Mouse (Mus musculus) forebrain, embryonic 12.5 days (tissue): ENCODE data around the gene Luzp2. TPM values are rescaled to one million over a fixed set of nuclear protein-coding genes. Genes with fewer than 3 reads are reported as not detected.
"Not testable (repeated sequence)": the region's sequence is repeated elsewhere in the genome, so short reads cannot be mapped to it uniquely, and the experiment has no call there.

ENCODE experiments used
- ATAC-seq: fragments of 200-750 bp; cut with Nextera tagmentation; 2 replicates; pipeline ENCODE4 v1.8.0; 2017; ENCODE audit warnings: moderate TSS enrichment; ENCODE audit not compliant: low FRiP score
- H3K27ac ChIP-seq: fragments of 300-500 bp; sonication (generic); 2 replicates; pipeline ENCODE4 v1.5.1; 2016; ENCODE audit warnings: mild to moderate bottlenecking
- H3K27me3 ChIP-seq: fragments of 300-500 bp; sonication (generic); 2 replicates; pipeline ENCODE4 v1.6.1; 2016; ENCODE audit warnings: mild to moderate bottlenecking
- H3K36me3 ChIP-seq: fragments of 300-500 bp; sonication (generic); replicated peaks from 2 replicates; pipeline ENCODE4 v1.6.1; 2016; ENCODE audit warnings: mild to moderate bottlenecking
- H3K4me1 ChIP-seq: fragments of 300-500 bp; sonication (generic); 2 replicates; pipeline ENCODE4 v1.6.1; 2016
- H3K4me2 ChIP-seq: fragments of 300-500 bp; sonication (generic); 2 replicates; pipeline ENCODE4 v1.6.1; 2016; ENCODE audit warnings: mild to moderate bottlenecking, moderate library complexity
- H3K4me3 ChIP-seq: fragments of 300-500 bp; sonication (generic); replicated peaks from 2 replicates; pipeline ENCODE4 v1.5.1; 2016; ENCODE audit warnings: mild to moderate bottlenecking
- H3K9ac ChIP-seq: fragments of 300-500 bp; sonication (generic); 2 replicates; pipeline ENCODE4 v1.6.1; 2016; ENCODE audit warnings: mild to moderate bottlenecking
- H3K9me3 ChIP-seq: fragments of 300-500 bp; sonication (generic); 2 replicates; pipeline ENCODE4 v1.6.1; 2016
- WGBS: fragments of 180-500 bp; shearing (Covaris S2); methylation state at CpG from one replicate; pipeline ENCODE4 v1.1.7; 2016; 5-methylcytosine and 5-hydroxymethylcytosine counted together
- polyA plus RNA-seq: library from polyadenylated mRNA; unstranded; fragments of >200 nt; fragmentation: Nextera tagmentation; extraction: Ambion mirVana; gene quantifications from 2 replicates; pipeline ENCODE4 v1.2.1, GENCODE M21; 2016

Gene Luzp2
- polyA plus RNA-seq, 1 experiment from 2014 or later = 5.2 TPM

GRCm38 (mm10) chr7:54893709-54894627 lies 58.7 kb downstream of the Luzp2 start:
- no peak overlapping the region for H3K27ac ChIP-seq
- H3K4me2 ChIP-seq = no peak overlapping the region
- H3K36me3 ChIP-seq = no peaks in the 10 kb centered on the region
- WGBS = 48% methylated on average over 3 of the region's 3 CpGs
- H3K27me3 ChIP-seq = no peaks in the 10 kb centered on the region
- no peaks in the 10 kb centered on the region for H3K4me1 ChIP-seq
- H3K4me3 ChIP-seq = no peak overlapping the region
- H3K9me3 ChIP-seq = no peaks in the 10 kb centered on the region
- peak; percentile 66; the same call in 1 of the 2 replicates for ATAC-seq
- H3K9ac ChIP-seq = no peak overlapping the region

GRCm38 (mm10) chr7:54898589-54898988 lies 63.3 kb downstream of the Luzp2 start:
- no peak overlapping the region for H3K4me3 ChIP-seq

GRCm38 (mm10) chr7:54909958-54910357 lies 74.7 kb downstream of the Luzp2 start:
- ATAC-seq = peak; percentile 65
- Histone ChIP-seq H3K4me1 (no peaks in the 10 kb centered on the region), H3K9me3 (no peaks in the 10 kb centered on the region), H3K4me3 (no peak overlapping the region), H3K27me3 (no peaks in the 10 kb centered on the region), H3K4me2 (no peak overlapping the region), H3K36me3 (no peaks in the 10 kb centered on the region), H3K27ac (no peak overlapping the region), H3K9ac (no peak overlapping the region)
- 41% methylated on average over 7 of the region's 7 CpGs for WGBS

More at GRCm38 (mm10) chr7:54898589-54898988, 63.3 kb downstream of the Luzp2 start:
- no peaks in the 10 kb centered on the region for H3K36me3 ChIP-seq
- WGBS = 82% methylated on average over 3 of the region's 3 CpGs
- H3K9me3 ChIP-seq = no peaks in the 10 kb centered on the region
- no peak overlapping the region for H3K4me2 ChIP-seq
- no peak overlapping the region for H3K9ac ChIP-seq
- no peak overlapping the region for H3K27ac ChIP-seq
- ATAC-seq = no peak
- no peaks in the 10 kb centered on the region for H3K4me1 ChIP-seq
- H3K27me3 ChIP-seq = no peaks in the 10 kb centered on the region

- ATAC-seq = peak; percentile 53; the same call in 1 of the 2 replicates
- no peak overlapping the region for H3K27ac ChIP-seq
- no peaks in the 10 kb centered on the region for H3K9me3 ChIP-seq
- 23% methylated on average over 1 of the region's 1 CpGs for WGBS
- no peaks in the 10 kb centered on the region for H3K4me1 ChIP-seq
- no peak overlapping the region for H3K4me2 ChIP-seq
- H3K9ac ChIP-seq = no peak overlapping the region
- H3K36me3 ChIP-seq = no peaks in the 10 kb centered on the region
- H3K27me3 ChIP-seq = no peaks in the 10 kb centered on the region
- no peak overlapping the region for H3K4me3 ChIP-seq
Observed at GRCm38 (mm10) chr7:54914030-54914429, 78.7 kb downstream of the Luzp2 start.

GRCm38 (mm10) chr7:54921991-54922390 lies 86.7 kb downstream of the Luzp2 start:
- WGBS = 70% methylated on average over 3 of the region's 3 CpGs
- no peak for ATAC-seq
- no peak overlapping the region for H3K27ac ChIP-seq
- H3K9ac ChIP-seq = no peak overlapping the region
- H3K4me1 ChIP-seq = no peaks in the 10 kb centered on the region
- no peaks in the 10 kb centered on the region for H3K27me3 ChIP-seq
- no peak overlapping the region for H3K4me3 ChIP-seq
- H3K9me3 ChIP-seq = no peaks in the 10 kb centered on the region
- H3K36me3 ChIP-seq = no peaks in the 10 kb centered on the region
- no peak overlapping the region for H3K4me2 ChIP-seq

GRCm38 (mm10) chr7:54956759-54957158 lies 121.5 kb downstream of the Luzp2 start:
- H3K9me3 ChIP-seq = no peaks in the 10 kb centered on the region
- 72% methylated on average over 2 of the region's 2 CpGs for WGBS
- no peaks in the 10 kb centered on the region for H3K4me1 ChIP-seq
- no peaks in the 10 kb centered on the region for H3K27me3 ChIP-seq
- H3K4me2 ChIP-seq = no peak overlapping the region
- no peak overlapping the region for H3K27ac ChIP-seq
- no peak overlapping the region for H3K4me3 ChIP-seq
- no peaks in the 10 kb centered on the region for H3K36me3 ChIP-seq
- H3K9ac ChIP-seq = no peak overlapping the region
- ATAC-seq = no peak

- Histone ChIP-seq H3K9me3 (no peaks in the 10 kb centered on the region), H3K27ac (no peak overlapping the region), H3K36me3 (no peaks in the 10 kb centered on the region), H3K4me3 (no peak overlapping the region), H3K4me1 (no peaks in the 10 kb centered on the region), H3K9ac (no peak overlapping the region), H3K27me3 (no peaks in the 10 kb centered on the region), H3K4me2 (no peak overlapping the region)
- 58% methylated on average over 4 of the region's 4 CpGs for WGBS
- peak; percentile 46; the same call in 1 of the 2 replicates for ATAC-seq
Observed at GRCm38 (mm10) chr7:54962678-54963077, 127.4 kb downstream of the Luzp2 start.

- Histone ChIP-seq H3K4me3 (no peak overlapping the region), H3K9ac (no peak overlapping the region), H3K4me2 (no peak overlapping the region), H3K4me1 (no peaks in the 10 kb centered on the region), H3K9me3 (no peaks in the 10 kb centered on the region), H3K27ac (no peak overlapping the region), H3K36me3 (no peaks in the 10 kb centered on the region), H3K27me3 (no peaks in the 10 kb centered on the region)
- ATAC-seq = peak; percentile 55; the same call in 1 of the 2 replicates
Observed at GRCm38 (mm10) chr7:54977372-54977771, 142.1 kb downstream of the Luzp2 start.

GRCm38 (mm10) chr7:54980585-54980984 lies 145.3 kb downstream of the Luzp2 start:
- no peak overlapping the region for H3K4me3 ChIP-seq
- no peak overlapping the region for H3K27ac ChIP-seq
- H3K9me3 ChIP-seq = no peaks in the 10 kb centered on the region
- H3K27me3 ChIP-seq = no peaks in the 10 kb centered on the region
- no peak overlapping the region for H3K4me2 ChIP-seq
- WGBS = 80% methylated on average over 4 of the region's 4 CpGs
- H3K9ac ChIP-seq = no peak overlapping the region
- no peaks in the 10 kb centered on the region for H3K4me1 ChIP-seq
- no peaks in the 10 kb centered on the region for H3K36me3 ChIP-seq
- ATAC-seq = no peak

- H3K27me3 ChIP-seq = no peaks in the 10 kb centered on the region
- H3K4me1 ChIP-seq = peaks cover 7% of the 10 kb centered on the region; the same call in 1 of the 2 replicates
- H3K27ac ChIP-seq = no peak overlapping the region
- peak; percentile 72; the same call in 1 of the 2 replicates for ATAC-seq
- H3K4me2 ChIP-seq = no peak overlapping the region
- no peaks in the 10 kb centered on the region for H3K36me3 ChIP-seq
- H3K4me3 ChIP-seq = no peak overlapping the region
- 49% methylated on average over 2 of the region's 2 CpGs for WGBS
- H3K9me3 ChIP-seq = no peaks in the 10 kb centered on the region
- no peak overlapping the region for H3K9ac ChIP-seq
Observed at GRCm38 (mm10) chr7:55000397-55000796, 165.1 kb downstream of the Luzp2 start.

- H3K27ac ChIP-seq = no peak overlapping the region
- ATAC-seq = no peak
- WGBS = 32% methylated on average over 4 of the region's 4 CpGs
- no peaks in the 10 kb centered on the region for H3K36me3 ChIP-seq
- no peaks in the 10 kb centered on the region for H3K9me3 ChIP-seq
- H3K4me1 ChIP-seq = no peaks in the 10 kb centered on the region
- no peak overlapping the region for H3K9ac ChIP-seq
- H3K27me3 ChIP-seq = no peaks in the 10 kb centered on the region
- no peak overlapping the region for H3K4me3 ChIP-seq
- H3K4me2 ChIP-seq = no peak overlapping the region
Observed at GRCm38 (mm10) chr7:55009173-55009771, 174.0 kb downstream of the Luzp2 start.

- WGBS = 97% methylated on average over 1 of the region's 2 CpGs
- not testable (repeated sequence) for ATAC-seq, H3K4me3 ChIP-seq, H3K4me1 ChIP-seq, H3K27me3 ChIP-seq, H3K4me2 ChIP-seq, H3K27ac ChIP-seq, H3K36me3 ChIP-seq, H3K9me3 ChIP-seq, H3K9ac ChIP-seq
Observed at GRCm38 (mm10) chr7:55133850-55134249, 298.6 kb downstream of the Luzp2 start.
